Mouse (Mus musculus) lung, embryonic 14.5 days (tissue): Measurements from ENCODE around the gene Prss16. TPM values are rescaled to one million over a fixed set of nuclear protein-coding genes. Genes with fewer than 3 reads are reported as not detected.

Experiments used
- ATAC-seq: fragments of 200-750 bp; cut with Nextera tagmentation; 2 replicates; pipeline ENCODE4 v1.8.0; 2017; ENCODE audit warnings: mild to moderate bottlenecking, moderate TSS enrichment, moderate library complexity; ENCODE audit not compliant: insufficient read depth
- DNase-seq: peaks from one replicate; pipeline ENCODE4 v3.0.0-alpha.2; 2015
- H3K27ac ChIP-seq: fragments of 300-500 bp; sonication (generic); 2 replicates; pipeline ENCODE4 v1.5.1; 2014; ENCODE audit warnings: low read depth, mild to moderate bottlenecking, moderate library complexity
- H3K27me3 ChIP-seq: fragments of 300-500 bp; sonication (generic); 2 replicates; pipeline ENCODE4 v1.6.1; 2014; ENCODE audit warnings: low read length, control low read depth; ENCODE audit not compliant: insufficient read depth
- H3K36me3 ChIP-seq: fragments of 300-500 bp; sonication (generic); 2 replicates; pipeline ENCODE4 v1.6.1; 2014; ENCODE audit warnings: control low read depth; ENCODE audit not compliant: insufficient read depth
- H3K4me1 ChIP-seq: fragments of 300-500 bp; sonication (generic); 2 replicates; pipeline ENCODE4 v1.6.1; 2014; ENCODE audit warnings: antibody characterized with exemption, control low read depth; ENCODE audit not compliant: insufficient read depth
- H3K4me2 ChIP-seq: fragments of 300-500 bp; sonication (generic); 2 replicates; pipeline ENCODE4 v1.6.1; 2014; ENCODE audit warnings: mild to moderate bottlenecking
- H3K4me3 ChIP-seq: fragments of 300-500 bp; sonication (generic); 2 replicates; pipeline ENCODE4 v1.5.1; 2014; ENCODE audit warnings: low read depth, low read length
- H3K9ac ChIP-seq: fragments of 300-500 bp; sonication (generic); 2 replicates; pipeline ENCODE4 v1.6.1; 2014
- H3K9me3 ChIP-seq: fragments of 300-500 bp; sonication (generic); 2 replicates; pipeline ENCODE4 v1.6.1; 2016; ENCODE audit warnings: low read depth, low read length, control low read depth
- CTCF ChIP-seq: IDR thresholded peaks from 2 replicates; pipeline ENCODE4 v1.5.1; 2016; ENCODE audit warnings: antibody characterized with exemption, low read depth
- WGBS: fragments of 180-500 bp; shearing (Covaris S2); extraction: QIAGEN DNeasy Blood & Tissue Kit; methylation state at CpG from one replicate; pipeline ENCODE4 v1.1.7; 2014; 5-methylcytosine and 5-hydroxymethylcytosine counted together
- polyA plus RNA-seq: library from polyadenylated mRNA; unstranded; fragments of >200 nt; fragmentation: Nextera tagmentation; extraction: Ambion mirVana; gene quantifications from 2 replicates; pipeline ENCODE4 v1.2.1, GENCODE M21; 2014

Prss16 gene
- polyA plus RNA-seq, 1 experiment from 2014 or later: 2.0 TPM

DNA sequence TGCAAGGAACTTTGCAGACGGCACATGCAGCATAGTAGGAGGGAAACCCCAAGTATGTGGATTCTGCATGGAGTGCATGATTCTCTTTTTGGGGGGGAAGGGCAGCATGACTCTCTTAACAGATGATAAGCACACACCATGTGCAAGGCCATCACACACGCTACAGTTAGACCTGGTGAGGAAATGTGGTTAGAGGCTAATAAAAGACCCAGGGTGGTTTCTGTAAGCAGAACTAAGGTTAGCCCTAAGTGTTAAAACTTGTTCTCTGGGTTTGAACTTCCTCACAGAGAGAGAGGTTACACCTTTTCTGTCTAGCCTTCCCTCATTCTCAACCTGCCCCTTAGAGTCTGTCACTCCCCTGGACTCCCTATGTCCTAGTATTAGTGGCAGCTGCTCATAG, 8.2 kb downstream of the Prss16 start:
- H3K27ac ChIP-seq: no peak overlapping the region
- H3K4me2 ChIP-seq: 0 out of 2 replicates have a peak overlapping the region, but pooled peaks have one; percentile 21

DNA sequence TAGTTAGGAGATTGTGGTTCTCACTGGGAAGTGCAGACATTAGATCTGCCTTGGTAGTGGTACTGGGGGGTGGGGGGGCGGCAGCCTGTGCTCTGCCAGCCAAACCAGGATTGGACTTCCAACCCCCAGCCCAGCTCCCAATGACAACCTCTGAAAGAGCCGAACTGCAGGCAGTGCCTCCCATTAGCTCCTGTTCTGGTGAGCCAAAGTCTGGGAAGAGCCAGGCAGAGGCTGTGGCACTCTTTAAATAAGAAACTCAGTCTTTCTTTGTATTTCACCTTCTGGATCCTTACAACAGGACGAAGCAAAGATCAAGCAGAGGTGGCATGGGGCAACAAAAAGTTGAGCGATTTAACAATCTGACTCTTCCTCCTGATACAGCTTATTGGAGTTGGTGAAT, 10.4 kb downstream of the Prss16 start:
- Histone ChIP-seq H3K27ac (no peak overlapping the region), H3K9me3 (no peaks in the 10 kb centered on the region), H3K36me3 (no peaks in the 10 kb centered on the region), H3K4me3 (no peak overlapping the region), H3K4me1 (no peaks in the 10 kb centered on the region; the same call in 1 of the 2 replicates), H3K9ac (no peak overlapping the region), H3K27me3 (peaks cover 73% of the 10 kb centered on the region), H3K4me2 (no peak overlapping the region)
- ATAC-seq (no peak), DNase-seq (no peak)
- 36% methylated on average over 4 of the region's 4 CpGs for WGBS
- no peak for TF ChIP-seq CTCF

More for the DNA sequence above, 8.2 kb downstream of the Prss16 start:
- Histone ChIP-seq H3K27me3 (peaks cover 80% of the 10 kb centered on the region), H3K4me1 (no peaks in the 10 kb centered on the region; the same call in 1 of the 2 replicates), H3K36me3 (no peaks in the 10 kb centered on the region), H3K9ac (no peak overlapping the region), H3K9me3 (no peaks in the 10 kb centered on the region), H3K4me3 (no peak overlapping the region)
- 52% methylated on average over 2 of the region's 2 CpGs for WGBS
- TF ChIP-seq CTCF: no peak
- ATAC-seq (no peak), DNase-seq (no peak)

DNA sequence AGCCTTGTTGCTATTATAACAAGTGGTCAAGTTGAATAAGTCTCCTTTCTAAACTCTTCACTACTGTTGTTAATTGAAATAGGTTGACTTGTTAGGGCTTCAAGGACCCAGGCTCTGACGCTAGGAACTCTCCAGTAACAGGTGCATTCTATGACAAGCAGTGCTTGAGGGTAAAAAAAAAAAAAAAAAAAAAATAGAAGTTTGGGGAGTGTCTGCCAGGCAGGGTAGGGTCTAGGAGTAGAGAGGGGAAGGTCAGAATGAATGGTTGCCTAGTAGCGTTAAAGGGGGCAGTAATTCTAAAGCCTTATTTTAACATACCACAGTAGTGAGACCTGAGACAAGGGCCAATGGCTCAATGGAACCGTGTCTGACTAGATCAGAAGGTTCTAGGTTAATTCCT, 11.1 kb downstream of the Prss16 start:
- H3K9me3 ChIP-seq: no peaks in the 10 kb centered on the region
- H3K36me3 ChIP-seq: no peaks in the 10 kb centered on the region
- H3K4me2 ChIP-seq: no peak overlapping the region
- TF ChIP-seq CTCF: no peak
- ATAC-seq (no peak), DNase-seq (no peak)
- H3K9ac ChIP-seq: no peak overlapping the region
- H3K4me3 ChIP-seq: no peak overlapping the region
- WGBS: 26% methylated on average over 3 of the region's 3 CpGs
- no peak overlapping the region for H3K27ac ChIP-seq
- peaks cover 69% of the 10 kb centered on the region for H3K27me3 ChIP-seq
- H3K4me1 ChIP-seq: no peaks in the 10 kb centered on the region; the same call in 1 of the 2 replicates

DNA sequence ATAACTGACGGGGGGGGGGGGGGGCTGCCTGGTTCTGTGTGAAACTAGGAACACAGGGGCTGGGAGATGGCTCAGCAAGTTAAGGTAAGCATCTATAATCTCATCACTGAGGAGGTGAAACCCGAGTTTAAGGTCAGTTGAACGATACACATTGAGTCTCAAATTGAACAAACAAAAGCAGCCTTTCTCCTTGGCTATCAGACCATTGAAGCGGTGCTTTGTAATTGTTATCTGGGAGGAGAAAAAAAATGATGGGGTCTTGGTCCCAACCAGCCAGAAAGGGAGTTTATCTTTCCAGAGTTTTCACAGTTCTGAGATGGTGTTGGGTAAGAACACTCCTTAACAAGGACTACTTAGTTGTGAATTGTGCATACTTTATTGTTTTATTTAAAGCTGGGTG, 11.7 kb downstream of the Prss16 start:
- H3K27ac ChIP-seq: no peak overlapping the region
- H3K27me3 ChIP-seq: peaks cover 63% of the 10 kb centered on the region
- no peaks in the 10 kb centered on the region; the same call in 1 of the 2 replicates for H3K4me1 ChIP-seq
- no peaks in the 10 kb centered on the region for H3K36me3 ChIP-seq
- ATAC-seq (no peak), DNase-seq (no peak)
- peak overlapping the region; percentile 79 for H3K4me2 ChIP-seq
- 6% methylated on average over 4 of the region's 4 CpGs for WGBS
- TF ChIP-seq CTCF: no peak
- no peak overlapping the region for H3K9ac ChIP-seq
- no peaks in the 10 kb centered on the region for H3K9me3 ChIP-seq
- H3K4me3 ChIP-seq: peak overlapping the region; percentile 45; the same call in 1 of the 2 replicates

DNA sequence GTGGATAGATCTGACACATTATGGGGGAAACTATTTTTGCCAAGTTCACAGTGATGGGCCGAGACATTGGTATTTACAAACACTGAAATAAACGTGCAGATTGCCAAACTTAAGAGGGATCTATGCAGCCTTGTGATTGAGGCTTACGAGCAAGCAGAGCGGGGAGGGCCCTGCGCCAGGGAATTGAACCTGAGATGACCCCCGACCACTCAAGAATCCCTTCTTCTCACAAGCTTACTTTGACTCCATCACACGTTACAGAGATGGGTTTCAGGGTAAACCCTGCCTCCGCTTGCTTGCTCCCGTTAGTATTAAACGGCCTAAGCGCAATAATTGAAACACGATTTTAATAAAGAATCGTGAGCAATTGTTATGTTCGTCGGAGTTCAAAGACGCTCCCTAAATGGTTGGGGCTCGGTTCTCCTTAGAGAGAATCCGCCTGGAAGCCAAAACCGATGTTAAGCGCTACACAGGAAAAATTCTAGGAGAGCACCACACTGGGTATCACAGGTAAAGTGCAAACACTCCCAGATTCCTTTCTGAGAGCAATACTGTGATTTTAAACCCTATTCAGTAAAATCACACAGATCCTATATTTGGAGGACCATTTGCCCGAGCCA, 12.2 kb downstream of the Prss16 start:
- Histone ChIP-seq H3K4me1 (no peaks in the 10 kb centered on the region; the same call in 1 of the 2 replicates), H3K27me3 (peaks cover 63% of the 10 kb centered on the region), H3K9ac (no peak overlapping the region), H3K4me3 (peak overlapping the region; percentile 45), H3K4me2 (peak overlapping the region; percentile 79), H3K27ac (no peak overlapping the region), H3K9me3 (no peaks in the 10 kb centered on the region), H3K36me3 (no peaks in the 10 kb centered on the region)
- ATAC-seq (no peak), DNase-seq (peak; percentile 13)
- TF ChIP-seq CTCF: no peak
- 1% methylated on average over 21 of the region's 21 CpGs for WGBS

DNA sequence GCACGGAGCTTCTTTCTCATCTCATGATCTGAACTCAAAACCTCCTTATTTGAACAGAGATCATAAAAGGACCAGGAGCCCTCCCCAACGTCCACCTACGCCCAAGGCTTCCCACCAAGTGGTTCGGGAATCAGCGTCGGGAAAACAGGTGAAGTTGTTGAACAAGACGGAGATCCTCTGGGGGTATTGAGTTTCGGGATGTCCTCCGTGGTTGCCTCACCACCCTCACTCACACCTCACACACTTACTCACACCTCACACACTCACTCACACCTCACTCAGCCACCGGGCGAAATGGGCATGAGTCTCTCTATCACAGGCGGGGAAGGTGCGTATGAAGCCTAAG, 12.7 kb downstream of the Prss16 start:
- TF ChIP-seq CTCF: no peak
- no peak for DNase-seq

DNA sequence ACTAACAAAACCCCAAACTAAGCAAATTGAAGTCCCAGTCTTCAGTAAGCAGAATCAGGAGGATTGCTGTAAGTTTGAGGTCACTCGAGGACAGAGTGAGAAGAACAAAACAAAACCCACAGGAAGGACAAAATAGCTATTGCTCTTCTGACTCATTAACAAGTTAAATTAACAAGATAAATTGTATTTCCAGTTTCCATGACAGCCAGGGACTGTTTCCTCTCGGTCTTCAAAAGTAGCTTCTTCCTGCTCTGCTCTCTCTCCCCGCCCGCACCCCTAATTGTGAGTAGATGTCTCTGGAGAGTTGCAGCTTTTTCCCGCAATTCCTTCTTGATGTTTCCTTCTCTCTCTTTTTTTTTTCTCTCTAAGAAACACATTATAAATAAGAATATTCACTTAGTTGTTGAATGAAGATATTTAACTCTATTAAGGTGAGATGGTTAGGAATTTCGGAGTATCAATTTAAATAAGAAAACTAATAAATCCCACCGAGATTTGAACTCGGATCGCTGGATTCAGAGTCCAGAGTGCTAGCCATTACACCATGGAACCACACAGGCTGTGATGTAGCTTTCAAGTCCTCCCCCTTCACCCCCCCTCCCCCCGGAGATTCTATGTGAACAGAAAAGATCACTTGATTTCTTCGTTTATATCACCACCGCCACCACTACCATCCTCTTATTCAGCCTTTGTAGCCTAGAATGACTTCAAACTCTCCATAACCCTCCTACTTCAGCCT, 13.3 kb downstream of the Prss16 start:
- WGBS: 2% methylated on average over 12 of the region's 12 CpGs
- peaks cover 57% of the 10 kb centered on the region for H3K27me3 ChIP-seq
- peak; percentile 66; the same call in 1 of the 2 replicates for ATAC-seq
- no peak for TF ChIP-seq CTCF
- no peaks in the 10 kb centered on the region for H3K9me3 ChIP-seq
- H3K4me2 ChIP-seq: peak overlapping the region; percentile 79
- no peaks in the 10 kb centered on the region for H3K36me3 ChIP-seq
- H3K9ac ChIP-seq: no peak overlapping the region
- no peak overlapping the region for H3K27ac ChIP-seq
- DNase-seq: peak; percentile 82
- no peaks in the 10 kb centered on the region; the same call in 1 of the 2 replicates for H3K4me1 ChIP-seq
- peak overlapping the region; percentile 45 for H3K4me3 ChIP-seq

More for the DNA sequence above, 12.7 kb downstream of the Prss16 start:
- Histone ChIP-seq H3K9ac (no peak overlapping the region), H3K4me1 (no peaks in the 10 kb centered on the region; the same call in 1 of the 2 replicates), H3K36me3 (no peaks in the 10 kb centered on the region), H3K27me3 (peaks cover 61% of the 10 kb centered on the region), H3K27ac (no peak overlapping the region), H3K4me2 (peak overlapping the region; percentile 79), H3K4me3 (peak overlapping the region; percentile 45), H3K9me3 (no peaks in the 10 kb centered on the region)
- ATAC-seq: no peak
- WGBS: under 1% methylated on average over 13 of the region's 13 CpGs
